Mouse (Mus musculus) limb, embryonic 12.5 days (tissue): ENCODE results near the gene Timeless. TPM values are rescaled to one million over a fixed set of nuclear protein-coding genes. Genes with fewer than 3 reads are reported as not detected.
A peak's percentile ranks its signal among the peaks of the same experiment; 100 is the strongest.
"Not testable (repeated sequence)": the region's sequence is repeated elsewhere in the genome, so short reads cannot be mapped to it uniquely, and the experiment has no call there.

Experiments used
- ATAC-seq: fragments of 200-750 bp; cut with Nextera tagmentation; 2 replicates; pipeline ENCODE4 v1.8.0; 2017; ENCODE audit warnings: low read depth, moderate TSS enrichment; ENCODE audit not compliant: insufficient number of reproducible peaks, insufficient read depth, low FRiP score, low TSS enrichment
- H3K27ac ChIP-seq: fragments of 300-500 bp; sonication (generic); 2 replicates; pipeline ENCODE4 v1.5.1; 2016; ENCODE audit warnings: mild to moderate bottlenecking, moderate library complexity
- H3K27me3 ChIP-seq: fragments of 300-500 bp; sonication (generic); 2 replicates; pipeline ENCODE4 v1.6.1; 2016; ENCODE audit warnings: mild to moderate bottlenecking, moderate library complexity
- H3K36me3 ChIP-seq: fragments of 300-500 bp; sonication (generic); 2 replicates; pipeline ENCODE4 v1.6.1; 2016; ENCODE audit warnings: mild to moderate bottlenecking, moderate library complexity
- H3K4me1 ChIP-seq: fragments of 300-500 bp; sonication (generic); replicated peaks from 2 replicates; pipeline ENCODE4 v1.6.1; 2016
- H3K4me2 ChIP-seq: fragments of 300-500 bp; sonication (generic); 2 replicates; pipeline ENCODE4 v1.6.1; 2016; ENCODE audit warnings: mild to moderate bottlenecking, moderate library complexity
- H3K4me3 ChIP-seq: fragments of 300-500 bp; sonication (generic); replicated peaks from 2 replicates; pipeline ENCODE4 v1.5.1; 2016; ENCODE audit warnings: mild to moderate bottlenecking
- H3K9ac ChIP-seq: fragments of 300-500 bp; sonication (generic); replicated peaks from 2 replicates; pipeline ENCODE4 v1.6.1; 2016; ENCODE audit warnings: mild to moderate bottlenecking, moderate library complexity
- H3K9me3 ChIP-seq: fragments of 300-500 bp; sonication (generic); 2 replicates; pipeline ENCODE4 v1.6.1; 2016; ENCODE audit warnings: mild to moderate bottlenecking, moderate library complexity
- WGBS: fragments of 180-500 bp; shearing (Covaris S2); methylation state at CpG from one replicate; pipeline ENCODE4 v1.1.7; 2016; 5-methylcytosine and 5-hydroxymethylcytosine counted together
- polyA plus RNA-seq: library from polyadenylated mRNA; unstranded; fragments of >200 nt; fragmentation: Nextera tagmentation; extraction: Ambion mirVana; gene quantifications from 2 replicates; pipeline ENCODE4 v1.2.1, GENCODE M21; 2016

Gene Timeless
- polyA plus RNA-seq, 1 experiment from 2014 or later = 108 TPM

GRCm38 (mm10) chr10:128272819-128273439 is 41.1 kb downstream of the Timeless start:
- H3K4me2 ChIP-seq, H3K9me3 ChIP-seq, H3K4me1 ChIP-seq, H3K4me3 ChIP-seq, H3K27ac ChIP-seq, H3K27me3 ChIP-seq, ATAC-seq, H3K9ac ChIP-seq: not testable (repeated sequence)
- 89% methylated on average over 4 of the region's 7 CpGs for whole genome bisulfite sequencing
- peaks cover 11% of the 10 kb centered on the region for H3K36me3 ChIP-seq

GRCm38 (mm10) chr10:128275374-128275773 is 43.5 kb downstream of the Timeless start:
- not testable (repeated sequence) for H3K9me3 ChIP-seq, H3K4me3 ChIP-seq, H3K27me3 ChIP-seq, H3K4me2 ChIP-seq, H3K27ac ChIP-seq, H3K9ac ChIP-seq, H3K4me1 ChIP-seq, ATAC-seq
- WGBS = 93% methylated on average over 1 of the region's 1 CpGs
- peaks cover 25% of the 10 kb centered on the region for H3K36me3 ChIP-seq

- H3K36me3 ChIP-seq = peaks cover 52% of the 10 kb centered on the region
- no peaks in the 10 kb centered on the region for H3K9me3 ChIP-seq
- H3K4me3 ChIP-seq = no peak overlapping the region
- H3K27ac ChIP-seq = no peak overlapping the region
- ATAC-seq = no peak
- WGBS = 53% methylated on average over 6 of the region's 6 CpGs
- H3K27me3 ChIP-seq = no peaks in the 10 kb centered on the region
- H3K4me2 ChIP-seq = no peak overlapping the region
- no peaks in the 10 kb centered on the region for H3K4me1 ChIP-seq
- no peak overlapping the region for H3K9ac ChIP-seq
Observed at GRCm38 (mm10) chr10:128278158-128278557, 46.3 kb downstream of the Timeless start.

GRCm38 (mm10) chr10:128280943-128281342 is 49.1 kb downstream of the Timeless start:
- 86% methylated on average over 6 of the region's 6 CpGs for WGBS
- Histone ChIP-seq H3K9ac (no peak overlapping the region), H3K9me3 (no peaks in the 10 kb centered on the region), H3K4me1 (no peaks in the 10 kb centered on the region), H3K27ac (no peak overlapping the region), H3K4me2 (no peak overlapping the region), H3K4me3 (no peak overlapping the region), H3K36me3 (peaks cover 76% of the 10 kb centered on the region), H3K27me3 (no peaks in the 10 kb centered on the region)
- no peak for ATAC-seq

- H3K4me3 ChIP-seq = no peak overlapping the region
- 91% methylated on average over 14 of the region's 14 CpGs for WGBS
- no peaks in the 10 kb centered on the region for H3K4me1 ChIP-seq
- H3K9me3 ChIP-seq = no peaks in the 10 kb centered on the region
- no peaks in the 10 kb centered on the region for H3K27me3 ChIP-seq
- H3K9ac ChIP-seq = no peak overlapping the region
- H3K36me3 ChIP-seq = peaks cover 80% of the 10 kb centered on the region
- ATAC-seq = no peak
- no peak overlapping the region for H3K27ac ChIP-seq
- H3K4me2 ChIP-seq = no peak overlapping the region
Observed at GRCm38 (mm10) chr10:128281682-128282081, 49.8 kb downstream of the Timeless start.

- H3K9ac ChIP-seq = no peak overlapping the region
- H3K4me2 ChIP-seq = no peak overlapping the region
- H3K27ac ChIP-seq = no peak overlapping the region
- H3K4me3 ChIP-seq = no peak overlapping the region
- no peaks in the 10 kb centered on the region for H3K4me1 ChIP-seq
- H3K27me3 ChIP-seq = no peaks in the 10 kb centered on the region
- H3K36me3 ChIP-seq = peaks cover 81% of the 10 kb centered on the region
- H3K9me3 ChIP-seq = no peaks in the 10 kb centered on the region
- no peak for ATAC-seq
- WGBS = 88% methylated on average over 20 of the region's 20 CpGs
Observed at GRCm38 (mm10) chr10:128282886-128283450, 51.1 kb downstream of the Timeless start.

GRCm38 (mm10) chr10:128283604-128284579 is 52.0 kb downstream of the Timeless start:
- Histone ChIP-seq H3K27ac (no peak overlapping the region), H3K36me3 (peaks cover 85% of the 10 kb centered on the region), H3K4me2 (no peak overlapping the region), H3K4me3 (no peak overlapping the region), H3K9ac (no peak overlapping the region), H3K9me3 (no peaks in the 10 kb centered on the region), H3K4me1 (no peaks in the 10 kb centered on the region), H3K27me3 (no peaks in the 10 kb centered on the region)
- peak; percentile 23; the same call in 1 of the 2 replicates for ATAC-seq
- 66% methylated on average over 31 of the region's 31 CpGs for WGBS

- H3K4me3 ChIP-seq, ATAC-seq, H3K27ac ChIP-seq, H3K4me2 ChIP-seq, H3K4me1 ChIP-seq, H3K9ac ChIP-seq, H3K9me3 ChIP-seq, H3K27me3 ChIP-seq: not testable (repeated sequence)
- peaks cover 56% of the 10 kb centered on the region for H3K36me3 ChIP-seq
- WGBS = 68% methylated on average over 1 of the region's 1 CpGs
Observed at GRCm38 (mm10) chr10:128290594-128290993, 58.7 kb downstream of the Timeless start.

GRCm38 (mm10) chr10:128296370-128297090 is 64.7 kb downstream of the Timeless start:
- no peaks in the 10 kb centered on the region for H3K27me3 ChIP-seq
- peaks cover 16% of the 10 kb centered on the region; the same call in 1 of the 2 replicates for H3K36me3 ChIP-seq
- H3K4me2 ChIP-seq = no peak overlapping the region
- H3K9me3 ChIP-seq = no peaks in the 10 kb centered on the region
- ATAC-seq = no peak
- H3K27ac ChIP-seq = no peak overlapping the region
- H3K4me1 ChIP-seq = 0 out of 2 replicates have a peak, but pooled peaks cover 5% of the 10 kb centered on the region
- no peak overlapping the region for H3K9ac ChIP-seq
- WGBS = 76% methylated on average over 13 of the region's 13 CpGs
- no peak overlapping the region for H3K4me3 ChIP-seq

GRCm38 (mm10) chr10:128297221-128297620 is 65.4 kb downstream of the Timeless start:
- WGBS = 72% methylated on average over 4 of the region's 4 CpGs
- H3K4me3 ChIP-seq = no peak overlapping the region

More at GRCm38 (mm10) chr10:128297221-128297620, 65.4 kb downstream of the Timeless start:
- Histone ChIP-seq H3K27ac (peak overlapping the region; percentile 60; the same call in 1 of the 2 replicates), H3K4me2 (no peak overlapping the region), H3K27me3 (no peaks in the 10 kb centered on the region), H3K4me1 (peaks cover 7% of the 10 kb centered on the region), H3K9ac (no peak overlapping the region), H3K9me3 (no peaks in the 10 kb centered on the region), H3K36me3 (peaks cover 9% of the 10 kb centered on the region; the same call in 1 of the 2 replicates)
- no peak for ATAC-seq
